Mouse (Mus musculus) kidney, postnatal 0 days (tissue): ENCODE measurements around the gene Gm29427. TPM values are rescaled to one million over a fixed set of nuclear protein-coding genes. Genes with fewer than 3 reads are reported as not detected.

Source experiments
- ATAC-seq: fragments of 200-750 bp; cut with Nextera tagmentation; replicated peaks from 2 replicates; pipeline ENCODE4 v1.8.0; 2017; ENCODE audit warnings: low read depth, moderate number of reproducible peaks, moderate TSS enrichment, moderate library complexity; ENCODE audit not compliant: low FRiP score
- DNase-seq: peaks from one replicate; pipeline ENCODE4 v3.0.0-alpha.2; 2016; ENCODE audit warnings: low spot score
- H3K27ac ChIP-seq: fragments of 300-500 bp; sonication (generic); 2 replicates; pipeline ENCODE4 v1.5.1; 2014; ENCODE audit warnings: mild to moderate bottlenecking
- H3K27me3 ChIP-seq: fragments of 300-500 bp; sonication (generic); 2 replicates; pipeline ENCODE4 v1.6.1; 2014; ENCODE audit warnings: low read length, mixed read lengths; ENCODE audit not compliant: insufficient read depth
- H3K36me3 ChIP-seq: fragments of 300-500 bp; sonication (generic); 2 replicates; pipeline ENCODE4 v1.6.1; 2014; ENCODE audit warnings: low read length, mixed read lengths; ENCODE audit not compliant: insufficient read depth
- H3K4me1 ChIP-seq: fragments of 300-500 bp; sonication (generic); replicated peaks from 2 replicates; pipeline ENCODE4 v1.6.1; 2014; ENCODE audit warnings: antibody characterized with exemption, low read length, mixed read lengths; ENCODE audit not compliant: insufficient read depth
- H3K4me2 ChIP-seq: fragments of 300-500 bp; sonication (generic); 2 replicates; pipeline ENCODE4 v1.6.1; 2014; ENCODE audit warnings: mild to moderate bottlenecking, low read length, moderate library complexity, mixed read lengths
- H3K4me3 ChIP-seq: fragments of 300-500 bp; sonication (generic); replicated peaks from 2 replicates; pipeline ENCODE4 v1.5.1; 2014; ENCODE audit warnings: low read depth, low read length
- H3K9ac ChIP-seq: fragments of 300-500 bp; sonication (generic); 2 replicates; pipeline ENCODE4 v1.6.1; 2014; ENCODE audit warnings: low read depth, low read length
- H3K9me3 ChIP-seq: fragments of 300-500 bp; sonication (generic); replicated peaks from 2 replicates; pipeline ENCODE4 v1.6.1; 2016; ENCODE audit warnings: low read length, inconsistent platforms, mixed read lengths
- CTCF ChIP-seq: IDR thresholded peaks from 2 replicates; pipeline ENCODE4 v1.5.1; 2016; ENCODE audit warnings: antibody characterized with exemption, low read depth, mild to moderate bottlenecking, moderate library complexity
- WGBS: fragments of 180-500 bp; shearing (Covaris S2); extraction: QIAGEN DNeasy Blood & Tissue Kit; methylation state at CpG from one replicate; pipeline ENCODE4 v1.1.7; 2014; 5-methylcytosine and 5-hydroxymethylcytosine counted together
- polyA plus RNA-seq: library from polyadenylated mRNA; unstranded; fragments of >200 nt; fragmentation: Nextera tagmentation; extraction: Ambion mirVana; gene quantifications from 2 replicates; pipeline ENCODE4 v1.2.1, GENCODE M21; 2015

Gm29427 gene
- polyA plus RNA-seq, 1 experiment from 2014 or later = not detected

DNA sequence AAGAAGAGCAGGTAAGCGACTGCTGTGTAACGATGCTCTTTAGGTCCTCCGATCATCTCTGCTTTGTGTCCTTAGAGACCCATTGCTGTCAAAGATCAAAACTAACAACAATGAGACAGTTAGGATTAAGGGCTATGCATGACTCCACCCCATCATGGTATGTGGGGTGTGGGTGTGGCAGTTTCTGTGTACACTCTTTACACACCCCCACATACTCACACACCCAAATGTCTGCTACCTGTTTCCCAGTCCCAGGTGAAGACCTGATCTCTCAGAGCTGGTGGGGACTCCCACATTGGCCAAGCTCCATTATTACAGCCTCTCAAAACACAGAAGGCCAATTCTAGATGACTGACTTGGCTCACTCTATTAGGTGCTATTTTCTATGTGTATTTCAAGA is 30.0 kb upstream of the Gm29427 start:
- DNase-seq = no peak
- 92% methylated on average over 3 of the region's 3 CpGs for WGBS

DNA sequence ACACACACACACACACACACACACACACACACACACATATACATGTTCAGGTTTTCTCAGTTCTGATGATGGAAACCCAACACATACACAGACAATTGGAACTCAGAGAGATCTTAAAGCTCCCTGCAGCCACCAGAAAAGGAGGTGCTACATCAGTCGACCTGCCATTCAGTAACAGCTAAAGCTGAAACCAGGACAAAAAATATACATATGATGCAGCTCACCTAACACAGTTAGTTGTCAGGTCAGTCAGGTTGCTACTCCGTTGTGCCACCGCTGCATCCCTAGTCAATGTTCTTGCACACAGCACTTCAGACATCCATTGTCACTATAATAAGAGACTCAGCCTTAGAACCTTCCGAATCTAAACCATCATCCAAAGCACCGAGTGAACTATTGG is 29.4 kb upstream of the Gm29427 start:
- H3K9me3 ChIP-seq = no peaks in the 10 kb centered on the region
- H3K36me3 ChIP-seq = no peaks in the 10 kb centered on the region
- 90% methylated on average over 5 of the region's 5 CpGs for WGBS
- no peaks in the 10 kb centered on the region; the same call in 1 of the 2 replicates for H3K4me1 ChIP-seq
- no peaks in the 10 kb centered on the region for H3K27me3 ChIP-seq
- no peak overlapping the region for H3K27ac ChIP-seq
- H3K4me3 ChIP-seq = no peak overlapping the region
- TF ChIP-seq CTCF = no peak
- H3K9ac ChIP-seq = no peak overlapping the region
- no peak for ATAC-seq
- no peak overlapping the region for H3K4me2 ChIP-seq
- no peak for DNase-seq

More for the DNA sequence above, 30.0 kb upstream of the Gm29427 start:
- no peak overlapping the region for H3K27ac ChIP-seq
- H3K36me3 ChIP-seq = no peaks in the 10 kb centered on the region
- H3K4me2 ChIP-seq = no peak overlapping the region
- H3K4me3 ChIP-seq = no peak overlapping the region
- ATAC-seq = no peak
- no peaks in the 10 kb centered on the region for H3K27me3 ChIP-seq
- H3K9me3 ChIP-seq = no peaks in the 10 kb centered on the region
- no peaks in the 10 kb centered on the region; the same call in 1 of the 2 replicates for H3K4me1 ChIP-seq
- H3K9ac ChIP-seq = no peak overlapping the region
- TF ChIP-seq CTCF = no peak

DNA sequence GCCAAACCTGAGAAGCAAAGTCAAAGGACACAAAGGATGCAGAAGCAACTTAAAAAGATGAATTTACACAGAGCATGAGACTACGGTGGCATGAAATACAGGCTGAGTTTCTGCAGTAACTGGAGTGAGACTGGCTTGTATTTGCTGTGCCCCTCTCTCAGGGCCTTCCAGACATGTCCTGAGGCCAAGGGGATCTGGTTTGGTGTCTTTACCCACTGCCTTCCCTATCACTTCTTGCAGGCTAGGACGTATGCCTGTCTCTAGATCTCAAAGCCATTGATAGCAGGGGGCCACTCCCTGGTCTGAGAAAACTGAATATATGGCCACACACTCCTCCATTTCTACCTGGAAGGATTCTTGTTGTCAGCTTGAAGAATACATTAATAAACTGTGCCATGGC is 28.6 kb upstream of the Gm29427 start:
- Histone ChIP-seq H3K36me3 (no peaks in the 10 kb centered on the region), H3K27ac (no peak overlapping the region), H3K27me3 (no peaks in the 10 kb centered on the region), H3K9me3 (no peaks in the 10 kb centered on the region), H3K4me1 (no peaks in the 10 kb centered on the region; the same call in 1 of the 2 replicates), H3K4me3 (no peak overlapping the region), H3K9ac (no peak overlapping the region), H3K4me2 (no peak overlapping the region)
- no peak for DNase-seq
- 74% methylated on average over 2 of the region's 2 CpGs for WGBS
- no peak for ATAC-seq
- no peak for TF ChIP-seq CTCF

DNA sequence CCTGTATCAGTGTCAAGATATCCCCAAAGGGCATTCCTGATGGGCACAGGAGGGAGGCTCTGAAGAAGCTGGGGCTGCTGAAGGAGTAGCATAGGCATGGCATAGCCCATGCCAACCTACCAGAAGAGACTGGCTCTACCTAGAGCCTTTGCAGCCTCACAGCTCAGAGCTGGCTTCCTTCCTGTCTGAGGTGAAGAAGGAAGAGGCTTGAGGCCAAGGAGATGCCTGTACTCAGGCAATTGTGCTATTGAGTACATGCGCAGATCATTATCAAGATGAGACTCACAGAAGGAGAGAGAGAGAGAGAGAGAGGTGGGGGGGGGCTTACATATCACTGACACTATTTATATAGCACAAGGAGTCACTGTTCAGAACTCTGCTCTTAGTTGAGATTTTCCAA is 28.2 kb upstream of the Gm29427 start:
- no peak for TF ChIP-seq CTCF
- no peaks in the 10 kb centered on the region for H3K9me3 ChIP-seq
- no peaks in the 10 kb centered on the region; the same call in 1 of the 2 replicates for H3K4me1 ChIP-seq
- no peak for DNase-seq
- H3K27me3 ChIP-seq = no peaks in the 10 kb centered on the region
- no peaks in the 10 kb centered on the region for H3K36me3 ChIP-seq
- no peak overlapping the region for H3K4me2 ChIP-seq
- H3K9ac ChIP-seq = no peak overlapping the region
- no peak overlapping the region for H3K4me3 ChIP-seq
- no peak overlapping the region for H3K27ac ChIP-seq
- WGBS = 81% methylated on average over 1 of the region's 1 CpGs
- no peak for ATAC-seq

DNA sequence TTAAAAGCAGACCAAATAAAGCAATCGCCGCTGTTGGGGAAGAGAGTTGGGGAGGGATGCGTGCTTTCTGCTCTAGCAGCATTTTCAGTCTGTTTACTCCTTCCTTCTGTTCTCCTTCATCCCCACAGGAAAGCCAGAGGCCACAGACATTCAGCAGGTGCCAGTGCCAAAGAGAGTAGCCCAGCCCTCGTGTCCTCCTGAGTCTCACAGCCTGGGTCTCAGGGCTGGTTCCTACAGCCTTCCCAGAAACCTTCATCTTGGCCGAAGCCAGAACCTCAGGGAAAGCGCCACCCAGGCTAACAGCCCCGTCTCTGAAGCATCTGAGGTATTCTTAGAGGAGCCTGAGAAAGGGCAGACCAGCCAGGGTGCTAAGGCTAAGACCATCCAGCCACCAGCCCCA is 26.6 kb upstream of the Gm29427 start:
- Histone ChIP-seq H3K4me1 (no peaks in the 10 kb centered on the region; the same call in 1 of the 2 replicates), H3K9ac (no peak overlapping the region), H3K36me3 (no peaks in the 10 kb centered on the region), H3K4me2 (no peak overlapping the region), H3K9me3 (no peaks in the 10 kb centered on the region), H3K27me3 (no peaks in the 10 kb centered on the region), H3K27ac (no peak overlapping the region), H3K4me3 (no peak overlapping the region)
- WGBS = 92% methylated on average over 7 of the region's 7 CpGs
- ATAC-seq = no peak
- no peak for TF ChIP-seq CTCF
- no peak for DNase-seq

DNA sequence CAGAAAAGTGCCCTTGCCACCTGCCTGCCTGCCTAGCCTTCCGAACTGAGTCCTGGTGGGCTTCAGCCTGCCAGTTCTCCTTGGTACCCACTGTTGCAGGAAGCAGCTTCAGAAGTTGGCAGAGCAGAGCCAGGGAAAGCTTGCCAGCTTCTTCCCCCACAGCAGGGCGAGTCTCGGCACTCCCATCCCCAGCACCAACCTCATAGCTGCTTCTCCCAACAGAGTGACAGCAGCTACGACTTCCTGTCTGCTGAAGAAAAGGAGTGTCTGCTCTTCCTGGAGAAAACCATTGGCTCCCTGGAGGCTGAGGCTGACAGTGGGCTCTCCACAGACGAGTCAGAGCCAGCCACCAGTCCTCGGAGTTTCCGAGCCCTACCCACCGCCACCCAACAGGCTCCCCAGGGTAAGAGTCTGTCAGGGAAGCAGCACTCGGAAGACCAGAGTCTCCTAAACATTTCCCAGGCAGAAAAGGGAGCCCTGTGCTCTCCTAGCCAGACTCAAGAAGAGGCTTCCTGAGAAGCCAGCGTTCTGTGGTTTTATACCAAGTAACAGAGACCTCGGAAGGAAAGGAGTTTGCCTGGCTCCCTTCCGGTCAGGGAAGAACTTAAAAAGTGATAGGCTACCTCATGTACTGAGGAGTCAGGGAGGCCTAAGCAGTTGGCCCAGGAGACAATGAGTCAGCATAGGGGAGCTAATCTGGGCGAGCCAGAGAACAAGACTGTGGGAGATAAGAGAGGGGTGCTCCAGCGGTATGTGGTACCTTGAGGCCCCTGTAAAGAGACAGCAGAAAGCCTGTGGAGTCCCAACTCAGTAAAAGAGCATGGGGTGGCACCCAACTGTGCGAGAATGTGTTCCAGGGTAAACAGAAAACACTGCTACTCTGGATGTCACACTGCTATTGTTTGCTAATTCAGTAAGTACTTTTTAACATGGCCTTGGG is 25.5 kb upstream of the Gm29427 start:
- Histone ChIP-seq H3K9me3 (no peaks in the 10 kb centered on the region), H3K4me1 (no peaks in the 10 kb centered on the region; the same call in 1 of the 2 replicates), H3K4me3 (no peak overlapping the region), H3K4me2 (no peak overlapping the region), H3K36me3 (no peaks in the 10 kb centered on the region), H3K27ac (no peak overlapping the region), H3K9ac (no peak overlapping the region), H3K27me3 (no peaks in the 10 kb centered on the region)
- TF ChIP-seq CTCF = no peak
- ATAC-seq (no peak), DNase-seq (no peak)
- WGBS = 61% methylated on average over 15 of the region's 15 CpGs
